Comparison of ENCODE assay signal across 21 mouse cellular contexts in genomic region chr7:24918763-24919323, GRCm38 (mm10). TPM values are rescaled to one million over a fixed set of nuclear protein-coding genes. Genes with fewer than 3 reads are reported as not detected.
A peak's percentile ranks its signal among the peaks of the same experiment; 100 is the strongest.
DNase-seq lines count a peak whose midpoint lies in the region; ATAC-seq and TF ChIP-seq lines count a peak whose summit lies in the region.
"Had no signal": no experiment of that assay in that cellular context is flagged by ENCODE, and none has a peak within 500 bp of the region (broad histone marks: within the 10 kb centered on the region; RNA-seq: fewer than 3 reads in every experiment).

No protein-coding gene starts in this region.

- TF ChIP-seq EP300 in stomach, postnatal 0 days (optimal IDR thresholded peaks at IDR 0.05) = no peak

- DNase-seq in heart, adult 18-20 months = no peak
- DNase-seq in liver, embryonic 13.5 days = no peak
- DNase-seq in liver = no peak
- no peak for DNase-seq in hindbrain, embryonic 14.5 days (ENCODE audit: low spot score)
- no peak for DNase-seq in stomach, postnatal 0 days (ENCODE audit: low spot score)
- DNase-seq in spleen, adult 12 weeks (ENCODE audit: low spot score) = no peak
- DNase-seq: forebrain, postnatal 0 days; kidney, adult 2 months; thymus, postnatal 36 days had no signal

- no peaks in the 10 kb centered on the region for H3K27me3 ChIP-seq in heart, embryonic 13.5 days (replicated peaks)
- H3K27me3 ChIP-seq in liver, embryonic 13.5 days = no peaks in the 10 kb centered on the region
- H3K27me3 ChIP-seq in hindbrain, embryonic 14.5 days (ENCODE audit: control insufficient read depth, insufficient read depth, low read length) = no peaks in the 10 kb centered on the region
- H3K27me3 ChIP-seq in stomach, postnatal 0 days (ENCODE audit: control insufficient read depth, insufficient read depth, low read length) = no peaks in the 10 kb centered on the region

- H3K4me2 ChIP-seq in heart, embryonic 13.5 days = no peak overlapping the region
- no peak overlapping the region for H3K4me2 ChIP-seq in liver, embryonic 13.5 days
- H3K4me2 ChIP-seq in hindbrain, embryonic 14.5 days (replicated peaks) = no peak overlapping the region
- no peak overlapping the region for H3K4me2 ChIP-seq in stomach, postnatal 0 days (replicated peaks; ENCODE audit: low read depth)

- H3K4me3 ChIP-seq in heart, embryonic 13.5 days = no peak overlapping the region
- H3K4me3 ChIP-seq in liver, embryonic 13.5 days (replicated peaks) = no peak overlapping the region
- H3K4me3 ChIP-seq in hindbrain, embryonic 14.5 days (replicated peaks; ENCODE audit: low read length) = no peak overlapping the region
- no peak overlapping the region for H3K4me3 ChIP-seq in stomach, postnatal 0 days (ENCODE audit: low read depth, low read length)
- H3K4me3 ChIP-seq: heart, embryonic 10.5 days; layer of hippocampus, adult 2 months; left cerebral cortex, adult 2 months; myocyte had no signal

- H3K36me3 ChIP-seq in heart, embryonic 13.5 days = peaks cover 73% of the 10 kb centered on the region
- peaks cover 73% of the 10 kb centered on the region for H3K36me3 ChIP-seq in liver, embryonic 13.5 days
- H3K36me3 ChIP-seq in hindbrain, embryonic 14.5 days (replicated peaks; ENCODE audit: control insufficient read depth, insufficient read depth) = peaks cover 70% of the 10 kb centered on the region
- peaks cover 47% of the 10 kb centered on the region for H3K36me3 ChIP-seq in stomach, postnatal 0 days (ENCODE audit: control insufficient read depth, insufficient read depth, low read length)

- H3K9me3 ChIP-seq in heart, embryonic 13.5 days = no peaks in the 10 kb centered on the region
- no peaks in the 10 kb centered on the region for H3K9me3 ChIP-seq in liver, embryonic 13.5 days (replicated peaks)
- H3K9me3 ChIP-seq in hindbrain, embryonic 14.5 days (ENCODE audit: control insufficient read depth, low read length) = no peaks in the 10 kb centered on the region
- no peaks in the 10 kb centered on the region for H3K9me3 ChIP-seq in stomach, postnatal 0 days (ENCODE audit: control insufficient read depth, low read length)
- H3K9me3 ChIP-seq: heart, embryonic 10.5 days had no signal

- H3K27ac ChIP-seq in heart, embryonic 13.5 days (replicated peaks) = no peak overlapping the region
- no peak overlapping the region for H3K27ac ChIP-seq in liver, embryonic 13.5 days
- H3K27ac ChIP-seq in hindbrain, embryonic 14.5 days = no peak overlapping the region
- H3K27ac ChIP-seq in stomach, postnatal 0 days (replicated peaks) = no peak overlapping the region
- H3K27ac ChIP-seq: heart, embryonic 10.5 days; left cerebral cortex, adult 2 months; liver, embryonic 14.5 days had no signal

- H3K4me1 ChIP-seq in heart, embryonic 13.5 days = no peaks in the 10 kb centered on the region
- no peaks in the 10 kb centered on the region for H3K4me1 ChIP-seq in liver, embryonic 13.5 days (replicated peaks)
- H3K4me1 ChIP-seq in hindbrain, embryonic 14.5 days (replicated peaks; ENCODE audit: control insufficient read depth, insufficient read depth, low read length) = no peaks in the 10 kb centered on the region
- no peaks in the 10 kb centered on the region for H3K4me1 ChIP-seq in stomach, postnatal 0 days (replicated peaks; ENCODE audit: control insufficient read depth, insufficient read depth)
- H3K4me1 ChIP-seq: heart, embryonic 10.5 days had no signal

- peak; percentile 26; the same call in 1 of the 2 replicates for ATAC-seq in heart, embryonic 13.5 days (ENCODE audit: extremely low read depth, insufficient number of reproducible peaks, low FRiP score, low TSS enrichment)
- peak; percentile 45; the same call in 1 of the 2 replicates for ATAC-seq in liver, embryonic 13.5 days (ENCODE audit: low read depth)
- ATAC-seq in hindbrain, embryonic 14.5 days (ENCODE audit: low FRiP score) = 0 out of 2 replicates have a peak, but pooled peaks have one; percentile 26
- ATAC-seq in stomach, postnatal 0 days (ENCODE audit: low FRiP score, low TSS enrichment) = peak; percentile 49; the same call in 1 of the 2 replicates

- 88% methylated on average over 20 of the region's 20 CpGs for WGBS in heart, embryonic 13.5 days
- 81% methylated on average over 20 of the region's 20 CpGs for WGBS in liver, embryonic 13.5 days (ENCODE audit: insufficient replicate concordance)
- 95% methylated on average over 20 of the region's 20 CpGs for whole genome bisulfite sequencing in hindbrain, embryonic 14.5 days
- 95% methylated on average over 20 of the region's 20 CpGs for WGBS in stomach, postnatal 0 days

- no peak for TF ChIP-seq CTCF in stomach, postnatal 0 days (IDR thresholded peaks at IDR 0.05; ENCODE audit: low read depth)

- no peak overlapping the region for H3K9ac ChIP-seq in heart, embryonic 13.5 days
- no peak overlapping the region for H3K9ac ChIP-seq in liver, embryonic 13.5 days
- H3K9ac ChIP-seq in hindbrain, embryonic 14.5 days = no peak overlapping the region
- no peak overlapping the region for H3K9ac ChIP-seq in stomach, postnatal 0 days (ENCODE audit: low read length)
- H3K9ac ChIP-seq: forebrain, postnatal 0 days; liver, embryonic 14.5 days had no signal

RNA-seq across cellular contexts. Expression of gene Arhgef1, which starts 16.1 kb away (rescaled TPM):
- polyA plus RNA-seq in heart, embryonic 13.5 days (2015; fragmentation: Nextera tagmentation; extraction: Ambion mirVana) = 59.0 and 64.0 TPM in 2 replicates
- 10 to 100 TPM; 31.5 to 47.6 TPM for total RNA-seq in heart, adult 18-20 months (2021)
- 44.3 and 48.2 TPM in 2 replicates for polyA plus RNA-seq in liver, embryonic 13.5 days (2015; fragmentation: Nextera tagmentation; extraction: Ambion mirVana)
- polyA plus RNA-seq in hindbrain, embryonic 14.5 days (2014; fragmentation: Nextera tagmentation; extraction: Ambion mirVana) = 58.4 and 58.6 TPM in 2 replicates
- 45.2 and 49.9 TPM in 2 replicates for polyA plus RNA-seq in stomach, postnatal 0 days (2015; fragmentation: Nextera tagmentation; extraction: Ambion mirVana)

RNA-seq across cellular contexts. Expression of gene Cd79a, which starts 21.7 kb away (rescaled TPM):
- 0.25 and 0.39 TPM in 2 replicates for polyA plus RNA-seq in heart, embryonic 13.5 days (2015; fragmentation: Nextera tagmentation; extraction: Ambion mirVana)
- total RNA-seq in heart, adult 18-20 months (2021) = 10 to 100 TPM in 1 of 2 experiments, 1 to 10 TPM in 1; 1.3 to 12.7 TPM
- polyA plus RNA-seq in liver, embryonic 13.5 days (2015; fragmentation: Nextera tagmentation; extraction: Ambion mirVana) = 0.51 and 0.61 TPM in 2 replicates
- 0.13 and 0.33 TPM in 2 replicates for polyA plus RNA-seq in hindbrain, embryonic 14.5 days (2014; fragmentation: Nextera tagmentation; extraction: Ambion mirVana)
- polyA plus RNA-seq in stomach, postnatal 0 days (2015; fragmentation: Nextera tagmentation; extraction: Ambion mirVana) = 0.25 and 0.44 TPM in 2 replicates
- total RNA-seq: layer of hippocampus, adult 2 months had no signal

RNA-seq across cellular contexts. Expression of gene Gm4881, which starts 25.5 kb away (rescaled TPM):
- not detected in 2 replicates for polyA plus RNA-seq in heart, embryonic 13.5 days (2015; fragmentation: Nextera tagmentation; extraction: Ambion mirVana)
- total RNA-seq in heart, adult 18-20 months (2021) = not detected
- not detected in 2 replicates for polyA plus RNA-seq in liver, embryonic 13.5 days (2015; fragmentation: Nextera tagmentation; extraction: Ambion mirVana)
- polyA plus RNA-seq in hindbrain, embryonic 14.5 days (2014; fragmentation: Nextera tagmentation; extraction: Ambion mirVana) = 5.9 and 6.6 TPM in 2 replicates
- not detected in 2 replicates for polyA plus RNA-seq in stomach, postnatal 0 days (2015; fragmentation: Nextera tagmentation; extraction: Ambion mirVana)
- total RNA-seq: ES-E14; gastrocnemius, postnatal 25 days; layer of hippocampus, adult 2 months; left cerebral cortex, adult 2 months; neutrophil, adult 5-6 weeks had no signal
- polyA plus RNA-seq: cortical plate, adult 2 months; heart, embryonic 10.5 days; kidney, adult 2 months; liver, embryonic 14.5 days; myocyte; small intestine, adult 2 months had no signal

RNA-seq across cellular contexts. Expression of gene Rps19, which starts 34.7 kb away (rescaled TPM):
- polyA plus RNA-seq in heart, embryonic 13.5 days (2015; fragmentation: Nextera tagmentation; extraction: Ambion mirVana) = 1,220 and 1,401 TPM in 2 replicates
- 100 to 1,000 TPM; 548 to 623 TPM for total RNA-seq in heart, adult 18-20 months (2021)
- polyA plus RNA-seq in liver, embryonic 13.5 days (2015; fragmentation: Nextera tagmentation; extraction: Ambion mirVana) = 1,483 and 1,612 TPM in 2 replicates
- 1,197 and 1,586 TPM in 2 replicates for polyA plus RNA-seq in hindbrain, embryonic 14.5 days (2014; fragmentation: Nextera tagmentation; extraction: Ambion mirVana)
- polyA plus RNA-seq in stomach, postnatal 0 days (2015; fragmentation: Nextera tagmentation; extraction: Ambion mirVana) = 2,060 and 2,085 TPM in 2 replicates

RNA-seq across cellular contexts. Expression of gene Dmrtc2, which starts 49.0 kb away (rescaled TPM):
- 0.08 TPM in 1 of 2 replicates, not detected in the other for polyA plus RNA-seq in heart, embryonic 13.5 days (2015; fragmentation: Nextera tagmentation; extraction: Ambion mirVana)
- not detected for total RNA-seq in heart, adult 18-20 months (2021)
- not detected in 2 replicates for polyA plus RNA-seq in liver, embryonic 13.5 days (2015; fragmentation: Nextera tagmentation; extraction: Ambion mirVana)
- 0.16 and 0.17 TPM in 2 replicates for polyA plus RNA-seq in hindbrain, embryonic 14.5 days (2014; fragmentation: Nextera tagmentation; extraction: Ambion mirVana)
- polyA plus RNA-seq in stomach, postnatal 0 days (2015; fragmentation: Nextera tagmentation; extraction: Ambion mirVana) = not detected in 2 replicates
- total RNA-seq: forebrain, postnatal 0 days; gastrocnemius, postnatal 25 days; layer of hippocampus, adult 2 months; left cerebral cortex, adult 2 months; neutrophil, adult 5-6 weeks had no signal
- polyA plus RNA-seq: cerebellum, adult 2 months; cortical plate, adult 2 months; heart, embryonic 10.5 days; kidney, adult 2 months; liver, embryonic 14.5 days; myocyte; small intestine, adult 2 months had no signal
